Mouse (Mus musculus) embryonic facial prominence, embryonic 11.5 days (tissue): ENCODE results near the gene Sp100. TPM values are rescaled to one million over a fixed set of nuclear protein-coding genes. Genes with fewer than 3 reads are reported as not detected.

Experiments used
- ATAC-seq: fragments of 200-750 bp; cut with Nextera tagmentation; replicated peaks from 2 replicates; pipeline ENCODE4 v1.8.0; 2017; ENCODE audit warnings: low read depth; ENCODE audit not compliant: insufficient number of reproducible peaks, low FRiP score, low TSS enrichment
- DNase-seq: peaks from one replicate; pipeline ENCODE4 v3.0.0-alpha.2; 2015; ENCODE audit warnings: low spot score
- H3K27ac ChIP-seq: fragments of 300-500 bp; sonication (generic); replicated peaks from 2 replicates; pipeline ENCODE4 v1.5.1; 2014; ENCODE audit warnings: mild to moderate bottlenecking, low read depth, low read length, control low read depth
- H3K27me3 ChIP-seq: fragments of 300-500 bp; sonication (generic); 2 replicates; pipeline ENCODE4 v1.6.1; 2014; ENCODE audit warnings: mild to moderate bottlenecking, low read length, moderate library complexity, mixed read lengths; ENCODE audit not compliant: control insufficient read depth, insufficient read depth
- H3K36me3 ChIP-seq: fragments of 300-500 bp; sonication (generic); replicated peaks from 2 replicates; pipeline ENCODE4 v1.6.1; 2014; ENCODE audit warnings: low read depth, mild to moderate bottlenecking, low read length, moderate library complexity, mixed read lengths; ENCODE audit not compliant: control insufficient read depth, insufficient read depth
- H3K4me1 ChIP-seq: fragments of 300-500 bp; sonication (generic); 2 replicates; pipeline ENCODE4 v1.6.1; 2014; ENCODE audit warnings: low read length, mixed read lengths; ENCODE audit not compliant: control insufficient read depth, insufficient read depth
- H3K4me2 ChIP-seq: fragments of 300-500 bp; sonication (generic); 2 replicates; pipeline ENCODE4 v1.6.1; 2014; ENCODE audit warnings: low read depth, mild to moderate bottlenecking, control low read depth, low read length, moderate library complexity
- H3K4me3 ChIP-seq: fragments of 300-500 bp; sonication (generic); 2 replicates; pipeline ENCODE4 v1.5.1; 2014; ENCODE audit warnings: low read depth, low read length, control low read depth
- H3K9ac ChIP-seq: fragments of 300-500 bp; sonication (generic); replicated peaks from 2 replicates; pipeline ENCODE4 v1.6.1; 2014; ENCODE audit warnings: mild to moderate bottlenecking, control low read depth, low read length
- H3K9me3 ChIP-seq: fragments of 300-500 bp; sonication (generic); replicated peaks from 2 replicates; pipeline ENCODE4 v1.6.1; 2016; ENCODE audit warnings: mild to moderate bottlenecking, low read length, inconsistent platforms, mixed read lengths; ENCODE audit not compliant: control insufficient read depth
- WGBS: fragments of 180-500 bp; shearing (Covaris S2); extraction: QIAGEN DNeasy Blood & Tissue Kit; methylation state at CpG from one replicate; pipeline ENCODE4 v1.1.7; 2014; 5-methylcytosine and 5-hydroxymethylcytosine counted together
- microRNA-seq: library from miRNA; unstranded; fragments of <30 nt; microRNA quantifications from one replicate; pipeline ENCODE4, GENCODE M21; 2016; ENCODE audit warnings: borderline number of aligned reads
- polyA plus RNA-seq: library from polyadenylated mRNA; unstranded; fragments of >200 nt; fragmentation: Nextera tagmentation; extraction: Ambion mirVana; gene quantifications from 2 replicates; pipeline ENCODE4 v1.2.1, GENCODE M21; 2014

The Sp100 gene
- polyA plus RNA-seq, 1 experiment from 2014 or later: 0.25 TPM

- no peak overlapping the region; the same call in 1 of the 2 replicates for H3K9ac ChIP-seq
- no peaks in the 10 kb centered on the region for H3K9me3 ChIP-seq
- 0 out of 2 replicates have a peak, but pooled peaks have one; percentile 8 for ATAC-seq
- no peak overlapping the region for H3K4me2 ChIP-seq
- no peaks in the 10 kb centered on the region for H3K36me3 ChIP-seq
- 83% methylated on average over 11 of the region's 11 CpGs for WGBS
- DNase-seq: no peak
- no peaks in the 10 kb centered on the region for H3K27me3 ChIP-seq
- no peak overlapping the region for H3K27ac ChIP-seq
- H3K4me3 ChIP-seq: no peak overlapping the region
- no peaks in the 10 kb centered on the region for H3K4me1 ChIP-seq
Observed at GRCm38 (mm10) chr1:85751932-85752680, 102.3 kb downstream of the Sp100 start.

DNA sequence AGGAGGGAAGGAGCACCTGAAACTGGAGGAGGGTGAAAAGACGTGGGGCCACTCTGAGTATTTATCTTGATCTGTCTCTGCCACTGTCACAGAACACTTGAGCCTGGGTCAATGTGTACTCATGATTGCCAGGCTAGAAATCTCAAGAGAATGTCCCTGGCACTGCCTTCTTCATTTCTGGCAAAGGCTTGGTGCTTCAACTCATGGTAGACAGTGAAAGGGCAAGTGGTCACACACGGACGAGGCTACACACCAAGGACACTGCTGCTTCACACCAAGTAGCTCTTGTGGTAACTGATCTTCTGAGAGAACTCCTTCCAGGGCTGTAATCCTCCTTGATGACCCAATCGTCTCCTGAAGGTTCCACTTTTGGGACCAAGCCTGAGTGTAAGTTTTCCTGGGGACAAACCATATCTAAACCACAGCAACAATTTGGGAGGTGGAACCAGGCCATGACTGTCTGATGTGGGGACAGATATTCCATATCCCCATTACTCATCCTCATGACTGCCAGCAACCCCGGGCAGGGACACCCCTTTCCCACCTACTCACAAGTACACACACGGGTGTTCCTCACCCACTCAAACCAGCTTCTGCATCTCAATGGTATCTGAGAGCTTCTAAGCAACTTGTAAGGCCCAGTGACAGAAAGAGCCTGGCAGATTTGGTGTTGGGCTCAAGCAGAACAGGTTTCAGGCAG is 107.9 kb downstream of the Sp100 start:
- H3K27me3 ChIP-seq: no peaks in the 10 kb centered on the region
- no peaks in the 10 kb centered on the region; the same call in 1 of the 2 replicates for H3K4me1 ChIP-seq
- WGBS: 80% methylated on average over 6 of the region's 6 CpGs
- H3K4me2 ChIP-seq: no peak overlapping the region
- DNase-seq (no peak), ATAC-seq (no peak)
- H3K36me3 ChIP-seq: no peaks in the 10 kb centered on the region
- no peak overlapping the region for H3K4me3 ChIP-seq
- no peak overlapping the region for H3K9ac ChIP-seq
- no peaks in the 10 kb centered on the region for H3K9me3 ChIP-seq
- no peak overlapping the region for H3K27ac ChIP-seq

DNA sequence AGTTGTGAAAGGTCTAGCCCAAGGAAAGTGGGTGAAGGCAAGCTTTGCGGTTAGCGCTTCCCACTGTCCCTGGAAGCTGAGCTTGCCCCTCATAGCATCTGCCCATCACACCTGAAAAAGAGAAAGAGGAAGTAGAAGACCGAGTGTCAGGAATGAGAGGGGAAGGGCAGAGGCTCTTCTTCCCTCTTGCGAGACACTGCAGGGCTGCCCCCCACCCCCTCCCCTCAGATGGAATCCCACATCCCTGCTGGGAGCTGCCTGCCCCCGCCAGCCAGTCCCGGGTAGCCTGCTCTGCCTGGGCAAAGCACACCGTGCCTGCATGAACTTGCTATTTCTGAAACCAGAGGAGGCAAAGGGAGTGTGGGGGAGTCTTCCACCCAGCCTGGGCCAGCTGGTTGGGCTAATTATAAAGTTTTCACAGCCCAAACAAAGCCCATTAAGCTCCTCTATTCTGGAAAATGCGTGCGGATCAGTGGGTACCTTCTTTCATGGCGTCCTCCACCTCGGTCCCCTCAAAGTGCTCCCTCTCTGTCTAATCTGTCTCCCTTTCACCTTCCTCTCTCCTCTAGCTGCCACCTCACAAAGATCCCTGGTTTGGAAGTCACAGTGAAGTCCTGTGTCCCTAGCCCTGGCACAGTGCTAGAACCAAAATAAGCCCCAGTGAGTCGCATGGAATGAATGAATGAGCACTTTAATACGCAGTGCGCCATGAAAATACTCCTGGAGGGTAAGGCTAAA is 108.6 kb downstream of the Sp100 start:
- H3K4me1 ChIP-seq: no peaks in the 10 kb centered on the region; the same call in 1 of the 2 replicates
- H3K27me3 ChIP-seq: no peaks in the 10 kb centered on the region
- DNase-seq: no peak
- no peak overlapping the region for H3K4me3 ChIP-seq
- no peaks in the 10 kb centered on the region for H3K36me3 ChIP-seq
- WGBS: 27% methylated on average over 14 of the region's 14 CpGs
- H3K9ac ChIP-seq: no peak overlapping the region
- no peak overlapping the region for H3K4me2 ChIP-seq
- no peak overlapping the region for H3K27ac ChIP-seq
- H3K9me3 ChIP-seq: no peaks in the 10 kb centered on the region
- ATAC-seq: no peak

DNA sequence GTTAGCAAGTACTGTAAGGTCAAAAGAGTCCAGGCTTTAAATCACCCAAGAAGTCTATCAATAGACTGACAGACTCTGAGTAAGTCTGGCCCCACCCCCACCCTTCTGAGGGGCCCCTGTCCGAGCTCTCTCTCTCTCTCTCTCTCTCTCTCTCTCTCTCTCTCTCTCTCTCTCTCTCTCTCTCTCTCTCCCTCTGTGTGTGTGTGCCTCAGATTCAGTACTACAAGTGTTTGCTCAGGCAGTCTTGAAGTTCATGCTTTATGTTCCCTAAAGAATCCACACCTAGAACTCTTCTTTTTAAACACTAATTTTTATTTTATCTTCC is 109.1 kb downstream of the Sp100 start:
- Histone ChIP-seq H3K4me1 (no peaks in the 10 kb centered on the region; the same call in 1 of the 2 replicates), H3K4me2 (no peak overlapping the region), H3K4me3 (no peak overlapping the region), H3K27ac (no peak overlapping the region), H3K27me3 (no peaks in the 10 kb centered on the region), H3K9ac (no peak overlapping the region), H3K9me3 (no peaks in the 10 kb centered on the region), H3K36me3 (no peaks in the 10 kb centered on the region)
- WGBS: 15% methylated on average over 1 of the region's 1 CpGs
- DNase-seq: no peak
- ATAC-seq: no peak

Small RNA genes within 50 kb of the gene (microRNA-seq; reads per million reads assigned to microRNA genes)
- not detected for gene Mir8096

Other genes starting within 250 kb of the Sp100 start
- gene G530012D18Rik, start 74.3 kb upstream of the Sp100 start, polyA plus RNA-seq: not detected in 2 replicates
- gene Sp110, start 51.2 kb upstream of the Sp100 start, polyA plus RNA-seq: 0.60 and 0.77 TPM in 2 replicates
- 1.0 and 1.3 TPM in 2 replicates for gene Sp140, start 49.6 kb upstream of the Sp100 start, polyA plus RNA-seq
- gene A630001G21Rik, start 128.7 kb downstream of the Sp100 start, polyA plus RNA-seq: 1.3 and 1.7 TPM in 2 replicates
- gene Cab39, start 143.5 kb downstream of the Sp100 start, polyA plus RNA-seq: 49.1 and 61.5 TPM in 2 replicates
- 130 and 133 TPM in 2 replicates for gene Itm2c, start 244.3 kb downstream of the Sp100 start, polyA plus RNA-seq